Mouse (Mus musculus) ovary, adult 10 weeks (tissue): ENCODE results near the gene Nsrp1. TPM values are rescaled to one million over a fixed set of nuclear protein-coding genes. Genes with fewer than 3 reads are reported as not detected.

Source experiments
- polyA plus RNA-seq: library from polyadenylated mRNA; stranded (reverse); fragments of 350-450 nt; fragmentation: Illumina TruSeq; extraction: RNeasy Lipid Tissue Mini Kit (QIAGEN cat#74804); gene quantifications from one replicate; pipeline ENCODE4 v1.2.3, GENCODE M21; 2014

Gene Nsrp1
- 41.7 TPM for polyA plus RNA-seq

DNA sequence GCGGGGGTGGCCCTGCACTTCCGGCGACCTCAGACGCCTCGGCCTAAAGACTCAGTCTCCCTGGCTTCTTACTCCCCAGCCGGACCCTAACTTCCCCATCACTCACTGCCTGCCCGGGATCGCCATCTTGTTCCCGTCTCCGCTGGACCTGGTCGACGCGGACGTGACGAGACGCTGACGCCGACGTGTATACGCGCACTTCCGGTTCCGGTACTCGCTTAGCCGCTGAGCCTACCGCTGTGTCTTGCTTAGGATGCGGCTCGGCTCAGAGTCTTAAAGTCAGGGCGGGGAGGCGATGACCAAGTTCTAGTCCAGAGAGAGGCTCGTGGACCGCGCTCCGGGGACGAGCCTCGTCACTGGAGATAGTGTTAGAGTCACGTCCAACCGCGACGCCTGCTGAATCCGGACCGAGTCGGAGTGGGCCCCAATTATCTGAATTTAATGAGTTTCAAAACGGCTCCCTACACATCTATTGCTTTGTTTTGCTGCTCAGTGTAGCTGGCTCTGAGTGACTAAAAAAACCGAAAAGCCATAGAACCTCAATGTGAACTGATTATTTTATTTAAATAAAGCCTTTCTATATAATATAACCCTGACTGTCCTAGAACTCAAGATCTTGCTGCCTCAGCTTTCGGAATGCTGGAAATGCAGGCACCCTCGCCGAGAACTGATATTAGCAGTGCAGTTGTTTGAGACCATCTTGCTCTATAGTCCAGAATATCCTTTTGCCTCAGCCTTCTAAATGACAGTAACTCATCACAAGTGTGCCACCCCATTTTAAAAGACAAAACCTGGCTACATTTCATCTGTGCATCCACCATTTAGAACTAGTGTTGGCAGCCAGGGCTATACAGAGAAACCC lies at the start of gene Nsrp1:
Gene Nsrp1, minus strand, starts transcription at position 163 of the 862 bp plus-strand sequence.

GRCm38 (mm10) chr11:76997916-76998704 lies 80.1 kb downstream of the Nsrp1 start, which contains the start of gene Slc6a4:
Slc6a4 (plus strand) TSS chr11:76998603.

Other genes with a start within 250 kb of the Nsrp1 start
- 198 TPM for gene Cpd, start 231.4 kb downstream of the Nsrp1 start, polyA plus RNA-seq
- gene Tmigd1, start 176.3 kb downstream of the Nsrp1 start, polyA plus RNA-seq, result 1.8 TPM
- gene Blmh, start 153.6 kb downstream of the Nsrp1 start, polyA plus RNA-seq, result 358 TPM
- gene Slc6a4, start 79.8 kb downstream of the Nsrp1 start, polyA plus RNA-seq, result 2.0 TPM
- gene Efcab5, start 110.5 kb upstream of the Nsrp1 start, polyA plus RNA-seq, result 0.11 TPM
- gene Ssh2, start 137.9 kb upstream of the Nsrp1 start, polyA plus RNA-seq, result 16.0 TPM